ENCODE assay signal across 8 mouse cellular contexts in the genomic region with DNA sequence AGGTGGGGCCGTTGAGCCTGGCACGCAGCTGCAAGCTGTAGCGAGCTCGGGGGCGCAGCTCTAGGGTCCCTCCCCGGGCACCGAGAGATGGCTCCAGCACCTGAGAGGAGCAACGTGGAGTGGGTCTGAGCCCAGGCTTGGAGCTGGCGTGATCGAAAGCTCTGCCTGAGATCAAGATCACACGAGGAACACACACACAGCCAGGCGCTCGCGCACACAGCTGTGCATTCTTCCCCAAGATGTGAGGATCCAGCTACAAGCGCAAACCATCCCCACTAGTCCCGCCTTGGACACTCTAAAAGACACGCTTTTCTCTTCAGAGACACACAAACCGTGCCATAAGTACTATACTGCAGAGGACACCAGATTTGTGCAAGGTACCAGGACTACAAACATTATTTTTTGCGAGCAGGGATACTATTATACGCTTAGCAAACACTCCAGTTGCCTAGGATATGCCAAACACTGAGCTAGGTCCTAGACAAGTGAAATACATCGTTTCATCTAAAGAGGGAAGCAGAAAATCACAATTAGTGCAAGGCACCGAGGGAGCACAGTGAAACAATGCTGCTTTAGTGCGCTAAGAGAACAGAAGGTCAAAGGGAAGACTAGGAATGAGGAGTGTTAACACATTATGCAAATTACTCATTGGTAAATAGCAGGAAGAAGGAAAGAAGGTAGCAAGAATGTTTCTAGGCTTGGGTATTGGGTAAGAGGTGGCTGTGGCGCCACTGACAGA. TPM values are rescaled to one million over a fixed set of nuclear protein-coding genes. Genes with fewer than 3 reads are reported as not detected.
DNase-seq lines count a peak whose midpoint lies in the region; ATAC-seq lines count a peak whose summit lies in the region.

No protein-coding gene starts in this region.

- 0 out of 2 replicates have a peak, but pooled peaks have one; percentile 43 for ATAC-seq in kidney, embryonic 14.5 days (ENCODE audit: low FRiP score, low TSS enrichment)
- ATAC-seq in embryonic facial prominence, embryonic 12.5 days (ENCODE audit: insufficient number of reproducible peaks, insufficient read depth, low FRiP score, low TSS enrichment), result peak; percentile 25; the same call in 1 of the 2 replicates
- ATAC-seq in limb, embryonic 12.5 days (ENCODE audit: insufficient number of reproducible peaks, insufficient read depth, low FRiP score, low TSS enrichment, low read depth), result no peak
- ATAC-seq in neural tube, embryonic 13.5 days (ENCODE audit: low read depth), result peak; percentile 6; the same call in 1 of the 2 replicates

- H3K36me3 ChIP-seq in kidney, embryonic 14.5 days (ENCODE audit: control insufficient read depth, insufficient read depth, low read length), result no peaks in the 10 kb centered on the region
- H3K36me3 ChIP-seq in embryonic facial prominence, embryonic 12.5 days, result no peaks in the 10 kb centered on the region
- H3K36me3 ChIP-seq in limb, embryonic 12.5 days, result no peaks in the 10 kb centered on the region
- H3K36me3 ChIP-seq in neural tube, embryonic 13.5 days, result no peaks in the 10 kb centered on the region

- peak overlapping the region; percentile 78 for H3K4me2 ChIP-seq in kidney, embryonic 14.5 days (replicated peaks; ENCODE audit: low read depth, low read length)
- peak overlapping the region; percentile 65 for H3K4me2 ChIP-seq in embryonic facial prominence, embryonic 12.5 days (replicated peaks)
- peak overlapping the region; percentile 78 for H3K4me2 ChIP-seq in limb, embryonic 12.5 days
- peak overlapping the region; percentile 83 for H3K4me2 ChIP-seq in neural tube, embryonic 13.5 days

- WGBS in kidney, embryonic 14.5 days, result 42% methylated on average over 24 of the region's 24 CpGs
- 29% methylated on average over 24 of the region's 24 CpGs for WGBS in embryonic facial prominence, embryonic 12.5 days
- 33% methylated on average over 24 of the region's 24 CpGs for WGBS in limb, embryonic 12.5 days
- 12% methylated on average over 24 of the region's 24 CpGs for WGBS in neural tube, embryonic 13.5 days

- no peaks in the 10 kb centered on the region for H3K27me3 ChIP-seq in kidney, embryonic 14.5 days (ENCODE audit: control insufficient read depth, insufficient read depth, low read length)
- no peaks in the 10 kb centered on the region for H3K27me3 ChIP-seq in embryonic facial prominence, embryonic 12.5 days
- H3K27me3 ChIP-seq in limb, embryonic 12.5 days, result 0 out of 2 replicates have a peak, but pooled peaks cover 3% of the 10 kb centered on the region
- H3K27me3 ChIP-seq in neural tube, embryonic 13.5 days, result peaks cover 19% of the 10 kb centered on the region

- no peak overlapping the region for H3K27ac ChIP-seq in kidney, embryonic 14.5 days (ENCODE audit: low read depth, low read length)
- no peak overlapping the region for H3K27ac ChIP-seq in embryonic facial prominence, embryonic 12.5 days
- H3K27ac ChIP-seq in limb, embryonic 12.5 days, result no peak overlapping the region
- H3K27ac ChIP-seq in neural tube, embryonic 13.5 days (replicated peaks), result no peak overlapping the region

- H3K9ac ChIP-seq in kidney, embryonic 14.5 days (ENCODE audit: low read depth, low read length), result peak overlapping the region; percentile 53; the same call in 1 of the 2 replicates
- peak overlapping the region; percentile 41 for H3K9ac ChIP-seq in embryonic facial prominence, embryonic 12.5 days
- peak overlapping the region; percentile 48; the same call in 1 of the 2 replicates for H3K9ac ChIP-seq in limb, embryonic 12.5 days (replicated peaks)
- peak overlapping the region; percentile 69 for H3K9ac ChIP-seq in neural tube, embryonic 13.5 days

- no peak for DNase-seq in kidney, postnatal 4 days
- no peak for DNase-seq in gastrocnemius, postnatal 25 days
- no peak for DNase-seq in layer of hippocampus, adult 8-10 months (ENCODE audit: low spot score in 2 of 2)
- DNase-seq in urinary bladder, postnatal 10 days (ENCODE audit: low spot score), result no peak

- H3K9me3 ChIP-seq in kidney, embryonic 14.5 days (ENCODE audit: control insufficient read depth, low read length), result no peaks in the 10 kb centered on the region
- no peaks in the 10 kb centered on the region for H3K9me3 ChIP-seq in embryonic facial prominence, embryonic 12.5 days
- no peaks in the 10 kb centered on the region for H3K9me3 ChIP-seq in limb, embryonic 12.5 days
- H3K9me3 ChIP-seq in neural tube, embryonic 13.5 days, result no peaks in the 10 kb centered on the region

- peak overlapping the region; percentile 42 for H3K4me3 ChIP-seq in kidney, embryonic 14.5 days (ENCODE audit: low read length)
- H3K4me3 ChIP-seq in embryonic facial prominence, embryonic 12.5 days, result peak overlapping the region; percentile 37
- peak overlapping the region; percentile 40 for H3K4me3 ChIP-seq in limb, embryonic 12.5 days (replicated peaks)
- H3K4me3 ChIP-seq in neural tube, embryonic 13.5 days, result peak overlapping the region; percentile 44

- H3K4me1 ChIP-seq in kidney, embryonic 14.5 days (ENCODE audit: control insufficient read depth, insufficient read depth, low read length), result no peaks in the 10 kb centered on the region
- peaks cover 6% of the 10 kb centered on the region for H3K4me1 ChIP-seq in embryonic facial prominence, embryonic 12.5 days
- peaks cover 10% of the 10 kb centered on the region for H3K4me1 ChIP-seq in limb, embryonic 12.5 days (replicated peaks)
- H3K4me1 ChIP-seq in neural tube, embryonic 13.5 days (replicated peaks), result peaks cover 15% of the 10 kb centered on the region

RNA-seq across cellular contexts. Expression of gene Cdc20, which starts 9.4 kb away (rescaled TPM):
- 218 and 287 TPM in 2 replicates for polyA plus RNA-seq in kidney, embryonic 14.5 days (2014; fragmentation: Nextera tagmentation; extraction: Ambion mirVana)
- polyA plus RNA-seq in embryonic facial prominence, embryonic 12.5 days (2016; fragmentation: Nextera tagmentation; extraction: Ambion mirVana), result 250 and 253 TPM in 2 replicates
- polyA plus RNA-seq in limb, embryonic 12.5 days (2016; fragmentation: Nextera tagmentation; extraction: Ambion mirVana), result 285 and 296 TPM in 2 replicates
- 47.2 and 54.7 TPM in 2 replicates for polyA plus RNA-seq in neural tube, embryonic 13.5 days (2015; fragmentation: Nextera tagmentation; extraction: Ambion mirVana)
- total RNA-seq in gastrocnemius, postnatal 25 days (2021), result 1 to 10 TPM in 1 of 2 experiments, under 1 TPM in 1; 0.91 to 1.1 TPM
- total RNA-seq in layer of hippocampus, adult 8-10 months (2022), result 1 to 10 TPM in 1 of 4 experiments, under 1 TPM in 3; 0.29 to 1.4 (median 0.57) TPM

RNA-seq across cellular contexts. Expression of gene Mpl, which starts 10.7 kb away (rescaled TPM):
- 0.23 TPM in 1 of 2 replicates, not detected in the other for polyA plus RNA-seq in kidney, embryonic 14.5 days (2014; fragmentation: Nextera tagmentation; extraction: Ambion mirVana)
- 0.61 and 0.64 TPM in 2 replicates for polyA plus RNA-seq in embryonic facial prominence, embryonic 12.5 days (2016; fragmentation: Nextera tagmentation; extraction: Ambion mirVana)
- 0.64 TPM in 2 replicates for polyA plus RNA-seq in limb, embryonic 12.5 days (2016; fragmentation: Nextera tagmentation; extraction: Ambion mirVana)
- 0.42 and 0.50 TPM in 2 replicates for polyA plus RNA-seq in neural tube, embryonic 13.5 days (2015; fragmentation: Nextera tagmentation; extraction: Ambion mirVana)
- total RNA-seq in gastrocnemius, postnatal 25 days (2021), result not detected
- under 1 TPM in 1 of 4 experiments, not detected in 3; 0.21 TPM for total RNA-seq in layer of hippocampus, adult 8-10 months (2022)

RNA-seq across cellular contexts. Expression of gene Elovl1, which starts 18.7 kb away (rescaled TPM):
- polyA plus RNA-seq in kidney, embryonic 14.5 days (2014; fragmentation: Nextera tagmentation; extraction: Ambion mirVana), result 72.0 and 82.7 TPM in 2 replicates
- 48.4 and 50.3 TPM in 2 replicates for polyA plus RNA-seq in embryonic facial prominence, embryonic 12.5 days (2016; fragmentation: Nextera tagmentation; extraction: Ambion mirVana)
- 37.8 and 44.1 TPM in 2 replicates for polyA plus RNA-seq in limb, embryonic 12.5 days (2016; fragmentation: Nextera tagmentation; extraction: Ambion mirVana)
- 38.0 and 38.2 TPM in 2 replicates for polyA plus RNA-seq in neural tube, embryonic 13.5 days (2015; fragmentation: Nextera tagmentation; extraction: Ambion mirVana)
- 10 to 100 TPM in 1 of 2 experiments, 1 to 10 TPM in 1; 8.0 to 10.3 TPM for total RNA-seq in gastrocnemius, postnatal 25 days (2021)
- 10 to 100 TPM; 25.4 to 28.1 (median 27.1) TPM for total RNA-seq in layer of hippocampus, adult 8-10 months (2022)

RNA-seq across cellular contexts. Expression of gene Med8, which starts 37.4 kb away (rescaled TPM):
- 103 TPM in 2 replicates for polyA plus RNA-seq in kidney, embryonic 14.5 days (2014; fragmentation: Nextera tagmentation; extraction: Ambion mirVana)
- polyA plus RNA-seq in embryonic facial prominence, embryonic 12.5 days (2016; fragmentation: Nextera tagmentation; extraction: Ambion mirVana), result 125 TPM in 2 replicates
- polyA plus RNA-seq in limb, embryonic 12.5 days (2016; fragmentation: Nextera tagmentation; extraction: Ambion mirVana), result 116 and 127 TPM in 2 replicates
- 107 and 119 TPM in 2 replicates for polyA plus RNA-seq in neural tube, embryonic 13.5 days (2015; fragmentation: Nextera tagmentation; extraction: Ambion mirVana)
- 10 to 100 TPM; 38.4 to 39.7 TPM for total RNA-seq in gastrocnemius, postnatal 25 days (2021)
- total RNA-seq in layer of hippocampus, adult 8-10 months (2022), result 10 to 100 TPM; 54.8 to 59.6 (median 56.1) TPM

RNA-seq across cellular contexts. Expression of gene Szt2, which starts 37.5 kb away (rescaled TPM):
- polyA plus RNA-seq in kidney, embryonic 14.5 days (2014; fragmentation: Nextera tagmentation; extraction: Ambion mirVana), result 8.7 and 13.7 TPM in 2 replicates
- 11.1 and 11.3 TPM in 2 replicates for polyA plus RNA-seq in embryonic facial prominence, embryonic 12.5 days (2016; fragmentation: Nextera tagmentation; extraction: Ambion mirVana)
- 11.1 and 11.7 TPM in 2 replicates for polyA plus RNA-seq in limb, embryonic 12.5 days (2016; fragmentation: Nextera tagmentation; extraction: Ambion mirVana)
- polyA plus RNA-seq in neural tube, embryonic 13.5 days (2015; fragmentation: Nextera tagmentation; extraction: Ambion mirVana), result 7.8 and 9.1 TPM in 2 replicates
- total RNA-seq in gastrocnemius, postnatal 25 days (2021), result 1 to 10 TPM; 5.0 to 6.6 TPM
- total RNA-seq in layer of hippocampus, adult 8-10 months (2022), result 10 to 100 TPM; 34.8 to 56.1 (median 42.5) TPM
